Mouse (Mus musculus) kidney, postnatal 10 days (tissue): Measurements from ENCODE around the gene Spag5.

ENCODE experiments used
- DNase-seq: peaks from one replicate; pipeline ENCODE4 v3.0.0; 2021; ENCODE audit warnings: mixed read lengths

The Spag5 gene

DNA sequence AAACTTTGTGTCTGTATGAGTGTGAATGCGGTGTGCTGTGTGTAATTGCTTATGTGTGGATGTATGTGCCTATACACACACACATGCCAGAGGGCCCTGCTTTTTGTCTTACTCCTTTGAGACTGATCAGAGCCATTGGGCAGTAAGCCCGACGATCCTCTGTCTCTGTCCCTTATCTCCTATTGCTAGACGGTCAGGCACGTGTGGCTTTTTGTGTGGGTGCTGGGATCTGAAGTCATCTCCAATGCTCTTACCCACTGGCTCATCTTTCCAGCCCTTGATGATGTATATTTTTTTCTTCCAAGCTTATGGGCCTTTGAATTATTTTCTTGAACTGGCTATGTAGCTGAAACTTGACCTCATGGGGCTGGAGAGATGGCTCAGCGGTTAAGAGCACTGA, 53.6 kb downstream of the Spag5 start:
- DNase-seq = no peak

- peak; percentile 86 for DNase-seq
These were observed 54.3 kb downstream of the Spag5 start for GRCm38 (mm10) chr11:78355471-78356238.

DNA sequence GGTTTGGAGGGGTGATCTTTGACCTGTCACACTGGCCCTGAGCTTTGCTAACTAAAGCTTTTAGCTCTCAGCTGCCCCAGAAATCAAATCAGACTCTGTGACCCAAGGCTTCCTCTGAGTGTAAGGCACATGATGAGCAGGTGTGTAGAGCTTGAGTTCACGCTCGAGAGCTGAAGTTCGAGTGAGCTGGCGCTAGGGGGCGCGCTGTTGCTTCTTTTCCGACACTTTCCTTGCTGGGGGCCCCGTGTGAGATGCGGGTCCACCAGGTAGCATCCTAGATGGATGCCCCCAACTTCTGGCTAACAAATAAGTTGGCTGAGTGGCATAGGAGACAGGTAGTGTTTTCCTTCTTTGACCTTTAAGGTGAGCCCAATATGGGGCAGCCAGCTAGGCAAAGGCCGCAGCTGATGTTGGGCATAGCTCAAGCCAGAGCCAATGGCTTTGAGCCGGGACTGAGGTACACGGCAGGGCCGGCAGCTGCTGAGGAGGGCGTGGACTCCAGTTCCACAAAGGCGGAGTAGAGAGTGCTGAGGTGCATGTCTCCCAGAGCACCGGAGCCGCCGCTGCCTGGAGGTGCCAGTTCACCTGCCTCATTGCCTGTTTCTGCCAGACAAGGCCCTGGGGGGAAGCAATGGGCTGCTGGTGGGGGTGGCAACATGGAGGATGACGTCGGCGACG, 57.1 kb downstream of the Spag5 start:
- peak; percentile 69 for DNase-seq

- DNase-seq = peak; percentile 92
These were observed 58.9 kb downstream of the Spag5 start for GRCm38 (mm10) chr11:78360125-78360788.

GRCm38 (mm10) chr11:78360789-78361131, 59.4 kb downstream of the Spag5 start:
- no peak for DNase-seq

- DNase-seq = peak; percentile 56
These were observed 62.1 kb downstream of the Spag5 start for GRCm38 (mm10) chr11:78363309-78364007.

DNA sequence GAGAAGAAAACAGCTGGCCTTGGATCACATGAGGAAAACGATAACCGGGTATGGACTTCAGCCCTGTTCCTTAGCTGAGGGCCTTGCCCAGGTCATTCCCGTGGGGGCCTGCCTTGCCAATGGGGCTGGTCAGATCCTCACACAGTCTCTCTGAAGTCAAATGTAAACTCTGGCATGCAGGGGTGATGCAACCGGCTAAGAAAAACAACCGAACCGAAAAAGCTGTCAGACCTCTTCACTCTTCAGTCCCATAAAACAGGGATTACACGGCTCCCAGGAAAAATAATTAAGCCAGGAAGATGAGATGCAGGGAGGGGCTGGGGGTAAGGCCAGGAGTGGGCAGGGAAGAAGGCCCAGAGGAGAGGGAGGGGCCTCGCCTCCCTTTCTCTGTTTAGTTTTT, 62.8 kb downstream of the Spag5 start:
- peak; percentile 42 for DNase-seq

DNA sequence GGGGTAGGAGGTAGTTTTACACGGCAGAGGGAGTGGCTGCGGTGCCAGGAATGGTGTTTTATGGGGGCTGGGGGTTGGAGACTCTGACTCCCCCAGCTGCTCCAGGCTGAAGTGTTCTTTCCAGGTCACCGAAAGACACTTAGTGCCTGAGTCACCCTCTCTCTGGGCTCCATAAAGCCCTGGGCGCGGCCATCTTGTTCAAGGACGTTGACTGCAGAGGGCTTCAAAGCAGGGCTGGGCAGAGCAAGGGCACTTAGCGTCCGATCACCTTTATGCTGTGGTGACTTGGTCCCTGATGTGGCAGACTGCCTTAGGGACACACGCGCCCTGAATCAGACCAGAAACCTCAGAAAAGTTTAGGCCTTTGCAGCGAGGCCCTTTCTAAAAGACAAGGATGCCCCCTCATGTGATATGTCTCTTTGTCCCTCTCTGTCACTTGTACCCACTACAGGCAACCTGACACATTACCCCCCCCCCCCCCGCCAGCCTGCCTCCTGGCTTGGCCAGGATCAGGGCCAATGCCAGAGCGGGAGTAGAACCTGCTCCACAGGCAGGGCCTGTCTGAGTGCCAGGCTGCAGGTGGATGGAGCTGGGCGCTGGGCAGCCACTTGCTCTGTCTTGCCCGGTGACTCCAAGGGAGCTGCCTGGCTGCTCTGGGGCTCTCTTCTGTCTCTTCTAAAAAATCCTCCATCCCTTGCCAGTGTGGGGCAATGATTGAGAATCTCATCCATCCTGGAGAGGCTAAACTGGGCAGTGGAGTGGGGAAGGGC, 66.3 kb downstream of the Spag5 start:
- DNase-seq = no peak

- peak; percentile 57 for DNase-seq
These were observed 69.1 kb downstream of the Spag5 start for GRCm38 (mm10) chr11:78370389-78370788.

GRCm38 (mm10) chr11:78371711-78372110, 70.4 kb downstream of the Spag5 start:
- no peak for DNase-seq
